Mouse (Mus musculus): Measurements from ENCODE around the gene Tcte3. TPM values are rescaled to one million over a fixed set of nuclear protein-coding genes. Genes with fewer than 3 reads are reported as not detected.
"Not testable (repeated sequence)": the region's sequence is repeated elsewhere in the genome, so short reads cannot be mapped to it uniquely, and the experiment has no call there.

The Tcte3 gene
- total RNA-seq (2021) (1 to 10 TPM; 2.0 to 2.1 TPM), polyA plus RNA-seq (2012; rRNA removed) (not detected in 2 replicates)
- long read RNA-seq: 0 reads

DNA sequence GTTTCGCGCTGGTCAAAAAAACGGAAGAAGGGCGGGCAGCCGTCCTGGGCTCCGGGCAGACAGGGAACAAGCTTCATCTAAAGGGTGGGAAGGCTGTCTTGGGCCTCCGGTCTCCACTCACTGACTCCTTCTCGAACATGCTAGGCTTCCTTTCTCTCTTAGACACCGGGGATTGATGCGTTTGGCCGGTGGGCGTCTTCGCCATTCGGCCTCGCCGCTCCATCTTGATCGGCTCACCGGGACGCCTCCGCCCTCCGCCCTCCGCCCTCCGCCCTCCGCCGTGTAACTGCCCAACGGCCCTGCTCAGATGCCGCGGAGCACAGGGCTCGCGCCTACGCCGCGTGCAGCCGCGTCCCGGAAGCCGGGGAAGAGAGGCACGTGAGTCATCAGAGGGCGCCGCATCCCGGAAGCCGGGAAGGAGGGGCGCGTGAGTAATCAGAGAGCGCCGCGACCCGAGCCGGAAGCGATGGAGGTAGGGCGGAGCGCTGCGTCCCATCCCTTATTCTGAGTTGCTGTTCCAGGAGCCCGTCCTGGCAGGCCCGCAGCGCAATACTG lies at the start of gene Tcte3, which contains the start of the genes Ermard and Gm3448:
Tcte3 (minus strand) TSS at position 314 of the 555 bp plus-strand sequence.
Ermard (plus strand) TSS at position 34 of the 555 bp plus-strand sequence.
Gm3448 (minus strand) TSS at position 363 of the 555 bp plus-strand sequence.
- DNase-seq: peak; percentile 69

DNA sequence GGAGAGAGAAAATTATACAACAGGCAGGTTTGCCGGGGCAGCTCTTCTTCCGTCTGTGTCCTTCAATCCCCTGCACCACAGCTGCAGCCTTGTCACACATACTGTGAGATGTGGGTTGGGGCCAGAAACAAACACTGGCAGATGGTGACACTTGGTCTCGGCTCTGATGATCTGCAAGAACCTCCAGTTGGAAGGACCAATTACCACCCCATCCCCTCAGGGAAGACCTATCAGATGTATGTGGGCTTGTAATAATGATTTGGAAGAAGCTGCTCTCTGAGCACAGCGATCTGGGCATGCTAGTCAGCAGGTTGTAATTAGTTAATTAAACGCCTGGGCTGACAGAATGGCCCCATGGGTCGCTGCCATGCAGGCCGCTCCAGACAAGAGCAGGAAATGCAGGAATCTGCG lies 47.3 kb upstream of the Tcte3 start:
- no peak for DNase-seq

DNA sequence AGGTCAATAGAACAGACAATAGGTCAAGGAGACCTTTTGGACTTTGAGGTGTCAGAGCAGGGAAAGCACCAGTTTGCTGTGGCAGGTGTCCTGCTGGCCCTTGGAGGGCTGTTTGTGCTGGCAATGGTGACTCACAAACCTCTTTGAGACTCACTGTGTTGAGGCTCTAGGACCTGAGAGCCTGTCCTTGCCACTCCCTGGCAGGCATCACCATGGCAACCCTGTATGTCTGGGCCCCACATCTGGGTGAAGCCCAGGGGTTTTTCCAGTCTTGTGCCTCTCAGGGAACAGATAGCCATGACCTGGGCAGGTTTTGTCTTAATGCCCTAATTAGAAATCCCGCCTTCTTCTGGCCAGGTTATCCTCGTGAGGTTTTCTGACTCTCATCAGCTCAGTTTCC lies 46.9 kb upstream of the Tcte3 start:
- DNase-seq: peak; percentile 11

GRCm38 (mm10) chr17:15085006-15085405 lies 43.7 kb upstream of the Tcte3 start:
- DNase-seq: no peak

DNA sequence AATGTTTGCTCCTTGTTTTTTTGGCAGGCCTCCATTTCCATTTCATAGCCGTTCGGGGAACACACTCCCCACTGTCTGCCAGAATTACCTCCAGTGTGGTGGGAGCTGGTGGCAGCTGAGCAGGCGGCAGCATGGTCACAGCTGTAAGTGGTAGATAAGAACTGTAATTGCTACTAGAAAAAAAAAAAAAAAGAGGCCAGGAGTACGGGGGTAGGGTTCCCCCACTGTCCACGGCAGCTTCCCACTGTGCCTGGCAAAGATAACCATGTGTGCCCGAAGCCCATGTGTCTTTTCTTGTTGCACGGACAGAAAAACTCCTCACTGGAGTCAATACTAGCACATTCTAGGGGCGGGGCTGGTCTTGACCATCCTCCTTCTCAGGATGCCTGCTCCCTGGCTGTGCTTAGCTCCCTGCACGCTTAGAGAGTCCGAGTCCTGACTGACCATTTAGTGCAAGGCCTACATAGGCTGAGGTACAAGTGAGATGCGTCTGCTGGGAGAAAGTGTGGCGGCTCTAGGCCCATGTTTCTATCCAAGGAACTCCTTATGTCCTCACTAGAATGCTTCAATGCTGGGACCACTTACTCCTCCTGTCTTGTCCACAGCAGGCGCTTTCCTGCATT lies 43.0 kb upstream of the Tcte3 start:
- no peak for DNase-seq

DNA sequence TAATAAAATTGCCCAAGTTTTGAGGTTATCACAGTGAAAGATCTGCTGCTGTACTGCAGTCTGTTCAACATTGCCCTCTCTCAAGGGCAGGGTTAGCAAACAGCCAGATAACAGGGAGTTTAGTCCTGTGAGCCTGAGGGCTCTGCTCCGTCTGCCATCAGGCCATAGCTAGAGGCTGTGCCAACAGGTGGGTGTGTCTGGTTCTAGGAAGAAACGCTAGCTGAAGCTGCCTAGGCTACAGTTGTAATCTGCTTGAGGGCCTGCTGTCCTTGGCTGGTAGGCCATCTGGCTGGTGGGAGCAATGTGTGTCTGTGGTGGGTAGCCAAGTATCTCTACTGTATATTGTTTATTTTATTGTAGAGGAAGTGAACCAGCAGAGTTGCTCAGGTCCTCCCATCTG lies 36.2 kb upstream of the Tcte3 start:
- DNase-seq: no peak

DNA sequence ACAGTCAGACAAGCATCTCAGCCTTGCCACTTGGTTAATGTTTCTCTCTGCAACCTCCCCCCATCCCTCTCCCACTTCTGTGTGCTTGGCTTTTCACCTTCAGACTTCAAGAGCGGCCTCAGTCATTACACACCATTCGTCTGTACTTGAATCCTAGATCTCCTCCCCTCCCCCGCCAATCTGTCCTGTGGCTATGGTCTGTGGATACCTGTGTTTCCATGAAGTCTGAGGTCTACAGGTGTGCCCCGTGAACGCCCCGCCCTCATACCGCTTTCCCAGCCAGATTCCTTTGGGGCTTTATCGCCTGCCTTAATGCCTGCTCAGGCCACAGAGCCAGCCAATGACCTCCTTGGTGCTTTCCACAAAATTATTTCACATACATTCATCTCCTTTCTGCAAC lies 33.7 kb upstream of the Tcte3 start:
- no peak for DNase-seq

GRCm38 (mm10) chr17:15072211-15072610 lies 30.9 kb upstream of the Tcte3 start:
- no peak for DNase-seq

GRCm38 (mm10) chr17:15069124-15069523 lies 27.8 kb upstream of the Tcte3 start:
- DNase-seq: peak; percentile 34

- DNase-seq: peak; percentile 61
Observed at GRCm38 (mm10) chr17:15068040-15068792, 26.9 kb upstream of the Tcte3 start.

GRCm38 (mm10) chr17:15066911-15067310 lies 25.6 kb upstream of the Tcte3 start:
- DNase-seq: no peak

DNA sequence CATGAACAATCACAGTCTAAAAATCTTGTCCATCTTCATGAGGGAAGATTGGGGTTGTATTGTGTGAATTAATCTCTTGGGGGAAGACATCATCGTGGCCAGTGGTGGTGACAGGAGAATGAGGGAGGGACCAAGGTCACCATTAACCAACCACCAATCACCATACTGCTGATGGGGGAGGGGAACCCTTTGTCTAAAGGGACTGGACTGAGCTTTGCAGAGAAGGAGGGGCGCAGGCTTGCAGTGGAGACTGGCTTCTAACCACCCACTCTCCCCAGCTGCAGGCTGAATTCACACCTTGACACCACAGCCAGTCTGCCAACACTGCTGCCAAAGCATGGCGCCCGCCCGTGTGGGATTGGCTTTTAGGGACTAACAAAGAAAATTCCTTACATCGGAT lies 24.8 kb upstream of the Tcte3 start:
- DNase-seq: no peak

- DNase-seq: peak; percentile 74
Observed at GRCm38 (mm10) chr17:15065391-15066024, 24.2 kb upstream of the Tcte3 start.

DNA sequence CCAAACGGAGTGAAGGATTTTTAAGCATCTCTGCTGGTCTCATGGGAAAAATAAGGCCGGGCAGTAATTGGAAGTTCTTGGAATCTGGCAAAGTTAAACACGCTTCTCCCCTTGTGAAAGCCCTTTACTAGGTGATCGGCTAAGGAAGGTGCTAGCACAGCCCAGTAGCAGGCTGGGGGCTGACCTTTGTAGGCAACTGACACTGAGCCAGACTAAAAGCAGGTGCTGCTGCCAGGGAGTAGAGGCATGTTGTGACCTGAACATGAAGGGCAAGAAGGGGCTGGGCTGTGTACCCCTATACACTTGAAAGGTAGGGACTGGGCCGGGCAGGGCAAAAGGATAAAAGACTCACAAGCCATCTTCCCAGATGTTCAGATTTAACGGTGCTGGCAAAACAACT lies 19.1 kb upstream of the Tcte3 start:
- no peak for DNase-seq

DNA sequence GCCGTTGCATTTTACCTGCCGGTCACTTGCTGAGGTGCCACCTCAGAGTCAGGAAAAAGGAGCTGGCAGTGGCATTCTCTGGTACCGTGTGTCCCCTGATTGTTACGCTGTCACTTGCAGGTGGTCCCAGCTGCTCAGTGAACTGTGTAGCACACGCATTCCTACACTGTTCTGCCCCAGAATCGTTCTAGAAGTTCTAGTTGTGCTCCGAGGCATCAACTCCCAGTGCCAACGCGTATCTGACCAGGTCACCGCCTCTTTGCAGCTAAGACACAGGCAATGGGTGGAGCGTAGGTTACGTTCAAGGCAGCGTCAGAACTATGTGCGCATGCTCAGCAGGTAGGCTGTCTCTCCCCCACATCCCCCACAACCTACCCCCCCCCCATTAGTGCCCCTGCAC lies 18.4 kb upstream of the Tcte3 start:
- no peak for DNase-seq

- no peak for DNase-seq
Observed at GRCm38 (mm10) chr17:15058161-15058591, 16.9 kb upstream of the Tcte3 start.

DNA sequence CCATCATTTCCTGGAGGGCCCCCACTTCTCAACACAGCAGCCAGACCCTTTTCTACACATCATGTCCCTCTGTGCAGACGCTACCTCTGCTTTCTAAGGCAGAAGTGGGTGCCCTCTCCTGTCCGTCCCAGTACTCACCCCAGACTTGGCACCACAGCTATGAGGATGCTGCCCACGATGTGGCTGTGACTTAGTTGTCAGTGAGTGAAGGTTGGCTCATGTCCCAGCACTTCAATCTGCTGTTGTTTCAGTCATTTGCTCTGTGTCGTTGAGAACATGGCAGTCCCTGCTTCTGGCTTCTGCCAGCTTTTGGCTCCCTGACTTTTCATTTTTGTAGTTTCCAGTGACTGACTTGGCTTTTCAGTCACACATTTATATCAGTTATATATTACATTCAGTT lies 14.6 kb upstream of the Tcte3 start:
- DNase-seq: no peak

DNA sequence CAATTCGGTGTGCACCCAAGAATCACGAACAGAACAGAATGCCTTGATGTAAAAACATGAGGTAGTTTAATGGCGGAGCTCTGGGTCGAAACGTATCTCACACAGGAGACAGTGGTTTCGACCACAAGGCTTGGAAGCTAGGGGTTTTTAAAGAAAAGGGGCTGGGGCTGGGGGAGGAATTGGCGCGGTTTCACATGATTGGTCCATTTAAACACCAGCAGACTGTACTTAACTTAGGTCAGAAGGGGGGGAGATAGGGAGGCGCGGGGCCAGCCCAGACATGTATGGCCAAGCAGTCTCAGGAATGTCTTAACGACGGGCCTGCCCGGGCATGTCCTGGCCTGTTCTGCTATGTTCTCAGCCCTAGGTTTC lies 12.5 kb upstream of the Tcte3 start:
- not testable (repeated sequence) for DNase-seq

DNA sequence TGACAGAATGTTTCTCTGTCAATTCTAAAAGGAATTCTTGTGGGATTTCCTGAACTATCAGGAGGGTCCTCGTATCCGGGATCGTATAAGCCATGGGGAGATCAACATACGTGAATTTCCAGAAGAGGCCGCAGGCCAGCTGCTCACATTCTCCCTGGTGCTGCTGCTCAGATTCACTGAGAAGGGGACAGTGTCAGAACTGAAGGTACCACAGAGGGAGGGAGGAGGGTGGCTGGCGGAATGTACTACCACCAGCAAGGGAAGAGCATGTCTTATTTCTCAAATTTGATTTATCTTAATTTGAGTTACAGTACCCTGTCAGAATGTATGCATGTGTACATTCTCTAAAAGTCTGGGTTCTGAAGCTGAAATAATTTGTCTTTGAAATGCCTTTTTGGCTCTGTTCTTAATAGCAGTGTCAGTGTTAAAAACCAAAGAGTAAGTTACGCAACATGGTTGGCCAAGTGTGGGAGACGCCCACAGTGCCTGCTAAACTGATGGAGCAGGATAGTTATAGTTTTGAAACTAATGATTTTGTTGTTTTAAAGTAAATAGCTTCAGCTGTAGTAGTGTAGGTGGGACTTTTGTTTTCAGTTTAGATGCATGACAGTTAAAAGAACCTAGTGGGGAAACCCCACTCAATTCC lies 12.0 kb upstream of the Tcte3 start:
- DNase-seq: not testable (repeated sequence)

DNA sequence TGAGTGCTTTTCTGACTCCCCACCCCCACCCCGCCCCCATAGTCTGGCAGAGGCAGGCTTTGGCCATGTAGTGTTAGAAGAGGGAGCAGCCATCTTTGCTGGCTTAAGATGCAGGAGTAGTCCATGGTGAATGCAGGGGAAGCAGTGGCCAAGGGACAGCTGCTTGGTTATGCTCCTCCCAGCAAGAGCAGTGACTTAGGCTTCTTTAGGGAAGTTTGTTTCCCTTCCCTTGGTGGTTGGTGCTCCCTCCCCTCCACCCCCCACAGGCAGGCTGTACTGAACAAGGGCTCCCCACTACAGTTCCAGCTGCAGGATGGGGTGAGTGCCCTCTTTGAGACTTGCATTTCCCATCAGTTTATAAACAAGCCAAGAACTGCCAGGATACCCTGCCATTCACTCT lies 11.5 kb upstream of the Tcte3 start:
- not testable (repeated sequence) for DNase-seq

- DNase-seq: not testable (repeated sequence)
Observed at GRCm38 (mm10) chr17:15050338-15050737, 9.1 kb upstream of the Tcte3 start.

DNA sequence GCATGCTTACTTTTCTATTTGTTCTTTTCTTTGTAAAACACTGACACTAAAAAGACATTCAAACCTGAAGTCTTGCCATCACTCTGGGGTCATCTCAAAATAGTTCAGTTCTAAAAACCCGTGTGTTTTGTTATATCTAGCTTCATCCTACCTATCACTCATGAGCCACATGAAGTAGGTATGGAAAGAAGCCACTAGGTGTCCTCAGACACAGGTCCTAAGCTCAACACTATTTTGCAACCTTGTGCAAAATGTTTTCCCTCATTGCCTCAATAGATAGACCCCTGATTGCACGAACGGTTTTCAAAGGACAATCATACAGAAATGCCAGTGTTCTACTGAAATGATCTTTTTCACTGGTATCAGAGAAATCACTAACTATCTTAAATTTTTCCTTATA lies 833 bp downstream of the Tcte3 start:
- DNase-seq: not testable (repeated sequence)

Data from adrenal gland, adult 2 months (tissue).